Mouse (Mus musculus) common myeloid progenitor, adult 5-6 weeks (primary cell): Measurements from ENCODE around the gene Metrn. TPM values are rescaled to one million over a fixed set of nuclear protein-coding genes. Genes with fewer than 3 reads are reported as not detected.
"Not testable (repeated sequence)": the region's sequence is repeated elsewhere in the genome, so short reads cannot be mapped to it uniquely, and the experiment has no call there.

Experiments
- ATAC-seq: replicated peaks from 2 replicates; pipeline ENCODE4 v1.8.0; 2016; ENCODE audit warnings: low read depth, mild to moderate bottlenecking, moderate TSS enrichment, inconsistent platforms; ENCODE audit not compliant: poor library complexity, severe bottlenecking
- total RNA-seq: library from RNA; stranded (forward); fragments of 200-1000, 187-1606 nt; gene quantifications from 2 replicates; pipeline ENCODE4 v1.2.3, GENCODE M21; 2017

Gene Metrn
- total RNA-seq, 1 experiment from 2014 or later, result 27.8 TPM

DNA sequence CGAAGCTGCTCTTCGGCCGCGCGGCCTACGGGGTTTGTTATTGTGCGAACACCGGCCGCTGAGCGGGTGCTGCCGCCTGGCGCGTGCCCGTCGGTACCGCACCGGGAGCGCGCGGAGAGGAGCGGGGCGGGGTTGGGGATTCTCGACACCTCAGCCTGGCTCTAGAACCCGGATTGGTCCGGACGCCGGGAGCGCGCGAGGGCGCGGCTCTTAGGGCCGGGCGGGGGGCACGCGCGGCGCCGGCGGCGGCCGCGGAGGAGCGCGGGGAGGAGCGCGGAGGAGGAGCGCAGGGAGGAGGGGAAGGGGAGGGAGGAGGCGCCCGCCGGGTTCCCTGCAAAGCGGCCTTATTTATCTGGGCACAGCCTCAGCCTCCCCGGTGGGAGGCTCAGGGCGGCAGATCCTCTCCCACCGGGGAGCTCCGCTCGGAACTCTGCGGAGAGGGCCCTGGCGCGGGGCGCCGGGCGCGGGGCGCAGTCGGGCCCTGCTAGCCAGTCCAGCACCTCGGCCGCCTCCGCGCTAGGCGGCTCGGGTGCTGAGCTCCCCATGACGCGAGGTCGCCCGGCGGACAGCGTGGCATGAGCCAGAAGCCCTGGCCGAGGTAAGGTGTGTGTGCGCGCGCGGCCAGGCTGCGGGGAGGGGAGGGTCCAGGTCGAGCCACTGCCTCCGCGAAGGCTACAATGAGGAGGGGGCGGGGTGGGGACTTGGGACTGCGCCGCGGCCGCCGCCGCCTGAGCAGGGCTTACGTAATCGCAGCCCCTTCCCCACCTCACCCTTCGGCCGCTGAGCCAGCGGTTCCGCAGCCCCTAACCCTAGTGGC, 12.1 kb upstream of the Metrn start, which contains the start of gene Fbxl16:
TSS of gene Fbxl16 (plus strand) at position 297 of the 817 bp plus-strand sequence.
- ATAC-seq, result no peak

DNA sequence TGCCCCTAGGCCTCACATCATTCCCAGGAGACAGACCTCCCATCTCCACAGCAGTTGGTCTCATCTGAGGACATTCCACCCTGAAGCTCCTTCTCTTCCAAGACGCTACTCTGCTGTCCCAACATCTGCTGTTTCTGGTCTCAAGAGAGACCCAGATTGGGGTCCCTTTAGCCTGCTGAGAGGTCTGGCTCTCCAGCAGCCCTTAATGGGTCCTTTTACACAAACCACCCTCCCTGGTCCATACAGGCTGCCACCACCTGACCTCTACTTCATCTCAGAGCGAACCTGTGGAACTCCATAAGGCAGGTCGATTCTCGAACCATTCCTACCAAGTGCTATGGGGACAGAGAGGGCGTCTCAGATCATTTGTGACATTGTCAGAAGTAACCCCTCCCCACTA, 11.1 kb upstream of the Metrn start:
- no peak for ATAC-seq

DNA sequence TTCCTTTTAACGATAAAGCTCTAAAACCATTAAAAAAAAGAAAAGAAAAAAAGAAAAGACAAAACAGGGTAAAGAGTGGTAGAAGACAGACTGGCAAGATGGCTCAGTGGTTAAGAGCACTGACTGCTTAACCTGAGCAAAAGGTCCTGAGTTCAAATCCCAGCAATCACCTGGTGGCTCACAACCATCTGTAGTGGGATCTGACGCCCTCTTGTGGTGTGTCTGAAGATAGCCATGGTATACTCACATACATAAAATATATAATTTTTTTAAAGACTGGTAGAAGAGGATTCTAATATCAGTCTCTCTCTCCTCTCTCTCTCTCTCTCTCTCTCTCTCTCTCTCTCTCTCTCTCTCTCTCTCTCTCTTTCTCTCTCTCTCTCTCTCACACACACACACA, 10.5 kb upstream of the Metrn start:
- not testable (repeated sequence) for ATAC-seq

DNA sequence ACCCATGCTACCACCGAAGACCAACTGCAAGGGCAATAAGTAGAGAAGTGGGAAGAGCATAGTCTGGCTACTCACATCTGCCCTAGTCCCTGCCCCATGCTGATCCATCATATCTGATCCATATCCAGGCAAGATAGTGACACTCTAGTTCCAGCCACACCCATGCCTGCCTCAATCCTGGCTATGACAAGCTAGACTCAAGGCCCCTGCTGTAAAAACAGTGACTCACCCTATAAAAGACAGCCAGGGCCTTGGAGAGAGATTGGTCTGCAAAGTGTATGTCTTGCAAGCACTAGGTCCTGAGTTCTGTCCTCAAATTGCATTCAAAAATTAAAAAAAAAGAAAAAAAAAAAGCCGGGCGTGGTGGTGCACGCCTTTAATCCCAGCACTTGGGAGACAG, 9.6 kb upstream of the Metrn start:
- no peak for ATAC-seq

DNA sequence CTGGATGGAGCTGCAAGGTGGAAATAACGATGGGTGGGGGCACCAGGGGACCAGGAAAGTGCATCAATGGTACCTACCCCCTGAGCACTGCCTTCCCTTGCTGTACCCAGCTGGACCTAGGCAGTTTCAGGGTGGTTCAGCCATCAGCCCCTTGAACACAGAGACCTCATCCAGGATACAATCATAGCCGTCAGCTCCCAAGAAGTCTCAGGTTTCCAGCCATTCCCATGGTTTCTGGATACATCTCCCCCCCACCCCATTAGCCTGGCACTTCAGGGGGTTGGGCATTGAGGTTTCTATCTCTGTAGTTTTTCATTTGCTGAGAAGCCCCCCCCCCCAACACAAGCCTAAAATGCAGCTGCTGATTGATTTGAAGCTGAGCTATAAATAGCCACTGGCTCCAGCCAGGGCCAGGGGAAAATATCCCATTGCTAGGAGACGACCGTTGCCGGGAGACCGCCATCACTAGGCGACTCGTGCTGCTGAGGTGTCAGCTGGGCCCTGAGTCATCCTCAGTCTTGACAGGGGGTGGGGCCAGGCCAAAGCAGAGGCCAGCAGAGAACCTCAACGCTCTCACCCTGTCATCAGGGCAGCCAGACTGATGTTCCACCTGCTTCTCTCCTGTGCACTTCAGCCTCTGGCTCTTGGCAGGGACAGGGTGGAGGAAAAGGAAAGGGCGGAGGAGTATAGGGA, 6.0 kb upstream of the Metrn start:
- no peak; the same call in 1 of the 2 replicates for ATAC-seq

DNA sequence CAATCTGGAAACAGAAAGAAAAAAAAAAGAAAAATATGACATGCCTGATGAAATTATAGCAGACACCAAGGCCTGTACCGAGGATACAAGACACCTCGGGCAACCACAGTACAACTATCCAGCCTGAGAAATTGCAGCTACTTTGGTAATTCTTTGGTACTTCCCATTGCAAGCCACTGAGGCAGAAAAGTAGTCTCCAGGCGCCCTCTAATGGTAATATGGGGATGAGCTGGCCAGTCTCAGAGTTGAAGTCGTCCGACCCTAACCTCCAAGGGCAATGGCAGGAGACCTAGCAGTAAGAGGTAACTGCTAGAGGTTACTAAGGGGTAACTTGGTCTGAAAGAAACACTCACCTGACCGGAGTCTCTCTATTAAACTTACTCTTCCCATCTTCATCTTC, 4.1 kb upstream of the Metrn start:
- ATAC-seq, result peak; percentile 80

DNA sequence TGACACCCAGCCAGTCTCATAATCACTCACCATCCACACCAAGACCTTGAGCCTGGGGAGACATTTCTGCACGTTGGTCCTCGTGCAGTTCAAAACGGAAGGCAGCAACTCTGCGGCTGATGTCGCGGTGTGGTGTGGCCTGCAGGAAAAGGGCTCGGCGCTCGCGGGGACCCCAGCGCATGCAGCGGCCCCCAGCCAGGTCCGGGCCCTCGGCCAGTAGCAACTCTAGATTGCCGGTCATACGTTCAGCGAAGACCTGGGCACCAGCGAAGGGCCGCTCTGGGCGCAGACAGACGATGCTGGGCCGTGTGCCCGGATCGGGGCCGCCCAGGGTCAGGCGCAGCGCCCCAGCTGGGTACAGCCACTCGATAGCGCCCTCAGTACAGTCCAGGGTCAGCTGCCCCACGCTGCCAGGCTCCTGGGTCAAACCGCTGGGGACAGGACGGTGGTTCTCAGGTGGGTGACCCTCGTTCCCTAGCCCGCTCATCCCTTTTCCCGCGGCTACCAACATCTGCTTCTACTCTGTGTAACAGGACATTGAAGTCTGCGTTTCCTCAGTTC, 645 bp downstream of the Metrn start:
- no peak for ATAC-seq

DNA sequence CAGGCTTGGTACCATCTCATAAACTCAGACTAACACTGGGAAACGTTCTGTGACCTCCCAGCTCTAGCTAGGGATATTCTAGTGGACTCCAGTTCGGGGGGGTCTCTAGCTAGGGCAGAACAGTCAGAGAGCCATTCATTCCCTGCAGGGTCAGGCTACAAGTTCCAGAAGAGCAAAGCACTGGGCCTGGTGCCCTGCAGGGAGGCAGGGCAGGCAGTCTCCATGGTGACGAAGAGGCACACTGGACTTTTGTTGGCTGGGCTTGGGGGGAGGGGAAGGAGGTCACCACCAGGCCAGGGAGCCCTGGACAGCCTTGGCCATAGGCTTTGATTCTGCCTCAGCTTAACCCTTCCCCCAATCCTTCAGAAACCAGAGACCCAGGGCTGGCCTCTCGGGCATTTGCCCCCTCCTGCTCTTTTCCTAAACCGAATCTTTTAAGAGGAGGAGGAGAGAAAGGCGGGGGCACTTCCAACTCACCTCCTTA, 1.3 kb downstream of the Metrn start, which contains the start of gene AC134908.4:
TSS of gene AC134908.4 (minus strand) at position 51 of the 484 bp plus-strand sequence.
- no peak for ATAC-seq

DNA sequence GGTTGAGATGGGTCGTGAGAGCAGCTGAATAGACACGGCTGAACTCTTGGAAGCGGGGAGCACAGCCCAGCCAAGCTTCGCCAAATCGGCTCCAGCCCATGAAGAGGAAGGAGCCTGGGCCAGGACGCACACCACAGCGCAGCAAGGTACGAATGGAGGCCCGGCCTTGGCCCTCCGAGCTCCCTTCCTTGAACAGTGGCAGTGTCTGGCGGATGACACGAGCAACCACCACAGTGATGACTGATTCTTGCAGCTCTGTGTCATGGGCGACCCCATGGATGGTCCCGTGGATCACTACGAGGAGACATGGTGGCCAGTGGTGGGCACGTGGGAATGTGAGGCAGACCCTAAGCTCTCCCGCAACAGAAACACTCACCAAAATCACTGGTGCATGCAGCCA, 1.9 kb downstream of the Metrn start:
- no peak for ATAC-seq

DNA sequence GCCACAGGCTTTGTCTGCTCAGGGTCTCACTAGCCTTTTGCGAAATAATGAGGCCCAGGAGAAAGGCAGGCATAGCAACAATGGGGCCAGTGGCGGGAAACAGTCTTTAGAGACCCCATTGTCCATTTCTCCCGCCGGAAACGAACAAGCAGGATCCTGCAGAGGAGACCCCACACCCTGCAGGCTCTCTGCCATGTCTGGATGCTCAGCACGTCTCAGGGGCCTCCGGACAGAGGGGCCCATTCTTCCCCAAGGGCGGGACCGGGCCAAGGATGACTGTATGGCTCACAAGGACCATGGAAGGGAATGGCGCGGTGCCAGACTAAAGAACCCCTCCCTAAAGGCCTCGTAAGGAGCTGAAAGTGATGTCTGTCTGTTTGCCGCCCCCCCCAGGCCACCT, 2.7 kb downstream of the Metrn start:
- no peak for ATAC-seq

DNA sequence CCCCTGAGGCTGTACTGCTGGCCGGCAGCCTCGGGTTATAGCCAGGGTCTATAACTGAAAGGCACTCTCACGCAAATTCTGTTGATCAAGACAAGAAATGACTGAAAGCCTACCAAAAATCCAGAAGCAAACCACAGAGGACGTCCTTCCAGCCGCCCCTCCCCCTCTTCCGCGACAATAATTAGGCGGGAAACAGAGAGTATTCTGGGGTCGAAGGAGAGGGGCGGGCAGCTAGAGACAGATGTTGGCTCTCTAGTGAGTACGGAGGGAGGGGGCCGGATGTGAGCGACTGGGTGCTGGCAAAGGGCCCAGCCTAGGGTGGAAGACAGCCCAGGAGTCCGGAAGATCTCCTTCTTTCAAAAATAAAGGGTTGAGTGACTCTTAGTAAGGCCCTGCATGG, 4.3 kb downstream of the Metrn start, which contains the start of gene Fam173a:
TSS of gene Fam173a (minus strand) at position 287 of the 400 bp plus-strand sequence.
- ATAC-seq, result peak; percentile 62

DNA sequence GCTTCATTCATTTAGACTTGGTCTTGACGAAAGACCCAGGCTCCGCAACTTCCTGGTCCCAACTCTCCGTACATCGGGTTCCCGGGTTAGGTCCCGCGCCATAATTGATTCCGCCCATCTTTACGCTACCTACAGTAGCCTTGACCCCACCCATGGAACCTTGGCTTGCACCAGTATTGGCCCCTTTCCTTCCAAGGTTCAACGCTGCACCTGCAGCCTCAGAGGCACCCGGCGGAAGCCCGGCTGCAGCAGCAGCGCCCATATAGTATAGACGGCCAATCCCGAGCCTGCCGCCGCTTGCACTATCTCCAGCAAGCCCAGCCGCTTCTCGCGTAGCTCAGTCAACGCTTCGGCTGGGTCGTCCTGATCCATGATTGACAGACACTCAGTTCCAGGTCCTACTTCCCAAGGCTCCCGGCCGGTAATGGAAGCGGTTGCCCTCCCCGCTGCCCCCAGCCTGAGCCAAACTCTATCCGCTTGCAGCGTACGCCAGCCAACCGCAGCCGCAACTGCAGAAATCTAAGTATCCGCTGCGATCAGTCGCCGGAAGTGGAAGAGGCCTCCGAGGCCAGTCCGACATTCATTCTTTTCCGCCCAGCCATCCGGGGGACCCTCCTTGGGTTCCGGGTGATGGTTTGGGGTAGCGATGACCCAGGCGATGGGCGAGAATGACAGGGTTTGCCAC, 5.0 kb downstream of the Metrn start:
- peak; percentile 69 for ATAC-seq

DNA sequence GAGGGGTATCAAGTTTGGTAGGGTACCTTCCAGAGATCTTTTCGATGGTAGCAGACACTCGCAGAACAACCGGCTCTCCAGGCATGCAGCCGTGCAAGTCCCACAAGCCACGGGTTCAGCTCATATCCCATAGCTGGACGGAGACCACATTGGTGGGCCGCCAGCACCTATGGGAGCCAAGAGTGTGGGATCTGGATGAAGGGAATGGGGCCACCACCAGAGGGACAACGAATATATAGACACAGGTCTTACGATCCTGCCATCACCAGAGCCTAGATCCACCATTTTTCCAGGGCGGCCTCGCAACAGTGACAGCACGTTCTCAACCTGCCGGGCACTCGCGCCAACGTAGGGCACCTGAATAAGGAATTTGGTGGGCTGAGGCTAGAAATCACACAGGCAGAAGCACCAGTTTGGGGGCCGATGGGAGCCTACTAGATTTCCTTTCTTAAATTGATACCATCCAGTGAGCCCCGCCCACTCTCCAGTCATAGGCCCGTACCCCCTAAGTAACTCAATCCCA, 5.6 kb downstream of the Metrn start:
- ATAC-seq, result no peak

DNA sequence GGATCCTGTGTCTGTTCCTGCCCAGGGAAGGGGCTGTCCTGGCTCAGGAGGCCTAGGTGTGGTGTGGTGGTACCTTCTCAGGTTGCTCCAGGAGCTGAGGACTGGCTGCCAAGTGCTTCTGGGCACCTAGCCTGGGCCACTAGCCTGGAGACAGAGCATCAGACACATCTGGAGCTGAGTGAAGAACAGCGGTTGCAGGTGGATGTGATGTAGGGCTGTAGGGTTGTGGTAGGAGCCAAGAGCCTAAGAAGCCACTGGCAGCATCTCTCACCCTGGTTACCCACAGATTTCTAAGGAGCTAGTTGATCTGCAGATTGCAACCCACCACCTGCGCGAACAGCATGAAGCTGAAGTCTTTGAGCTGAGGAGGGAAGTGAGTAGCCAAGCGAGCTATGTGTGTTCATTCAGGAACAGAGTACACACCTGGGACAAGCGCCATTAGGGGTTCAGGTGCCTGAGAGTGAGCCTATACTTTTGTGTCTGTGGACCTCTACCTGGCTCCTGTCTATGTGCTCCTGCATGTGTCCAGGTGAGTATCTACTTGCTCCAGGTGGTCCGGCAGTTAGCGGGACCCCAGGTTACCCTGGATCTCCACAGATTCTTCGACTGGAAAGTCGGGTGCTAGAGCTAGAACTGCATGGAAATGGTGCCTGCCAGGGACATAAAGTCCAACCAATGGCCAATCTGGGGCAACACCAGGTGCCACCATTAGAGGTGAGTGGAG, 10.0 kb downstream of the Metrn start:
- ATAC-seq, result no peak

DNA sequence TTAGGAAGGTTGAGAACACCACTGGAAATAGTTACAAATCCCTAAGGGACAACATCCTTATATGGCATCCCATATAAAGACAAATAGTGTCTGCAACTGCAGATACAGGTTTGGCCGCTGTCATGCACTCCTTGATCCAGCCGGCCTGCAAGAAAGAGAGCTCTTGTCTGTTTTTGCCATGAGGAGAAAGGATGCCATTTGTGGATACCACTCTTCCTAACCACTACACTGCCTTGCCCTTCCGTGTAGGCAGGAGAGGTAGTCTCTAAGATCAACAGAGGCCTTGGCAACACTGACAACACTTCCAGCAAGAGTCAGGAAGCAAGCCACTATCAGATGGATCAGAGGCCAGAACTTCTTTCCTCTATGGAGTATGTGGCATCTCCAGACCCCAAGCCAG, 10.7 kb downstream of the Metrn start, which contains the start of gene Ccdc78:
TSS of gene Ccdc78 (plus strand) at position 301 of the 400 bp plus-strand sequence.
- no peak for ATAC-seq

DNA sequence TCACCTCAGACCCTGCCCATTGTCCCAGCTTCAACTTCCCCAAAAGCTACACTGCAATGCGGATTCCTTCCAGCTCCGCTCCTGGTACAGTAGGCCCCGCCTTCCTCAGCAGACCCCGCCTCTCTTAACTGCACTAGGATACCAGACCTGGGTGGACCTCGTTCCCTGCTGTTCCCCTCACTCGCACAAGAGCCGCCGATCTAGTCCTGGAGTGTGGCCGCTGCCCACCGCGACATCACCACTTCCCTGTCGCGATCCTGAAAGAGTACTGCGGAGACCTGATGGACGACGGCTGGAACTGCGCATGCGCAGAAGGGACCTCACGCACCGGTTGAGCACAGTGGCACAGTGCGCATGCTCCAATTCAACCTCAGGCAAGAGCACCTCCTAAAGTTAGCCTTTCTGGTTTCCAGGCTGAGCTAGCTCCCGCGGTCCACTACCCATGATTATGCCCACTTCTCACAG, 11.6 kb downstream of the Metrn start, which contains the start of gene Haghl:
TSS of gene Haghl (minus strand) at position 393 of the 465 bp plus-strand sequence.
- peak; percentile 91 for ATAC-seq

DNA sequence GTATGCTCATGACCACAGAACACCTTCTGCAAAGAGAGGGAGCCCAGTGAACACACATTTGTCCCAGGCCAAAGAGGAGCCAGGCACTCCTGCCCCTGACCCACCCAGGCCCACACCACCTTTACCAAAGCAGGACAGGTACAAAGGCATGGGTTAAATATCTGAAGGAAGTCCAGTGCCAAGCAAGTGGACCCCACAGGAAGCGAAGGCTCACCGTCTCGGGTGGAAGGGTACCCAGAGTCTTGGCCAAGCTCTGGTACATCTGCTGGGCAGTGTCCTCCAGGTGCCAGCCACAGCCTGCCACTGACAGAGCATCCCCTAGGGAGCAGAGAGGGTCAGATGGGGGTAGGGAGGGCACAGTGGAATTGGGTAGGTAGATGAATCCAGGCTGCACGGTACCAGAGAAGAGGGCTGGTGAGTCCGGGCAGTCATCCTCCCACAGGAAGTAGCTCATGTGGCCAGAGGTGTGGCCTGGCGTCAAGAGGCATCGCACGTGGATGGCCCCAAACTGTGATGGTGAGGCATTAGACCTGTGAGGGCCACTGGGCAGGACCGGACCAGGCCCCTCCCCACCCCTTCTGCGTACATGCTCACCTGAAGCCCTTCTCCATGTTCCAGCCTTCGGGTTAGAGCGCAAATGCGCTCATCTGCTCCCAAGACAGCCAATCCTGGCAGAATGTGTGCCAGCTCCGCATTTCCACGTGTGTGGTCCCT, 12.9 kb downstream of the Metrn start:
- no peak for ATAC-seq

DNA sequence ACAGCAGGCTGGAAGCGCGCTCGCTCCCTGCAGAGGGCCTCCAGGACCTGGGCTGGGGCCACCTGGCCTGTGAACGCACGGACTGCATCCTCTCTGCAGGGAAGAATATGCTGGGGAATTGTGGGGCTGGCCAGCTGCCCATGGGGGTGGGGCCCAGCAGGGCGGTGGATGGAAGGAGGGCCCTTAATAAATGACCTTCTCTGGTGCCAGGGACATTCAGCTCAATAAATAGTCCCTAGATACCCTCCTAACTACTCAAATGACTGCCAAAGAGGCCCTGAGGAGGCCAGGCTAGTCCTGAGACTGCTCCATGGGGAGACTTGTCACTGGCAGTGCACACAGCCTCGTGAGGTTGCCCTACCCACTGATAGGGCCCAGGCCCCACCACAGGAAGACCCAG, 13.8 kb downstream of the Metrn start:
- no peak for ATAC-seq
